Mouse (Mus musculus) heart, adult 2 months (tissue): Measurements from ENCODE around the gene Hmga2. TPM values are rescaled to one million over a fixed set of nuclear protein-coding genes. Genes with fewer than 3 reads are reported as not detected.
"Not testable (repeated sequence)": the region's sequence is repeated elsewhere in the genome, so short reads cannot be mapped to it uniquely, and the experiment has no call there.

ENCODE experiments used
- DNase-seq, 2 experiments: peaks; one replicate each; pipeline ENCODE4 v3.0.0; 2021
- H3K27ac ChIP-seq: fragments of 200-600 bp; 2 replicates; pipeline ENCODE4 v1.8.1; 2022
- H3K27me3 ChIP-seq: fragments of 200-500 bp; 2 replicates; pipeline ENCODE4 v1.6.1; 2012; ENCODE audit warnings: mild to moderate bottlenecking, low read length, inconsistent platforms, mixed read lengths; ENCODE audit not compliant: control insufficient read depth, insufficient read depth
- H3K36me3 ChIP-seq: fragments of 200-500 bp; 2 replicates; pipeline ENCODE4 v1.6.1; 2012; ENCODE audit warnings: low read length, inconsistent platforms; ENCODE audit not compliant: control insufficient read depth, insufficient read depth
- H3K4me1 ChIP-seq: fragments of 200-500 bp; 2 replicates; pipeline ENCODE4 v1.6.1; 2011; ENCODE audit warnings: low read length; ENCODE audit not compliant: control insufficient read depth, insufficient read depth
- H3K4me3 ChIP-seq: fragments of 200-600 bp; 2 replicates; pipeline ENCODE4 v1.8.1; 2022
- H3K79me2 ChIP-seq: fragments of 200-500 bp; replicated peaks from 2 replicates; pipeline ENCODE4 v1.6.1; 2012; ENCODE audit warnings: mild to moderate bottlenecking, inconsistent platforms, low read length, moderate library complexity, mixed read lengths; ENCODE audit not compliant: control insufficient read depth, insufficient read depth
- H3K9ac ChIP-seq: fragments of 200-500 bp; 2 replicates; pipeline ENCODE4 v1.6.1; 2012; ENCODE audit warnings: low read depth, mild to moderate bottlenecking, control low read depth, inconsistent platforms, low read length, mixed read lengths
- CTCF ChIP-seq: fragments of 200-600 bp; IDR thresholded peaks from 2 replicates; pipeline ENCODE4 v1.8.1; 2022; ENCODE audit warnings: antibody characterized with exemption, mild to moderate bottlenecking, moderate library complexity
- EP300 ChIP-seq: fragments of 200-500 bp; IDR thresholded peaks from 2 replicates; pipeline ENCODE4 v1.6.1; 2011; ENCODE audit warnings: low read depth, low read length, control low read depth; ENCODE audit not compliant: insufficient read depth
- POLR2A ChIP-seq: fragments of 200-500 bp; IDR thresholded peaks from 2 replicates; pipeline ENCODE4 v1.6.1; 2011; ENCODE audit warnings: mild to moderate bottlenecking, low read depth, low read length, control low read depth; ENCODE audit not compliant: insufficient read depth
- WGBS: fragments of 180-500 bp; shearing (Covaris S2); methylation state at CpG from one replicate; pipeline ENCODE4 v1.1.7; 2018; 5-methylcytosine and 5-hydroxymethylcytosine counted together
- intact Hi-C: fragments of 180-260 bp; cut with DNase I; formaldehyde crosslinking; loops from one replicate; pipeline ENCODE4 v1.15.1; 2025
- polyA plus RNA-seq: library from polyadenylated mRNA; depleted of rRNA; stranded (reverse); fragments of >200 nt; gene quantifications from 2 replicates; pipeline ENCODE4 v1.2.3, GENCODE M21; 2012
- total RNA-seq, 2 experiments: library from RNA; stranded (reverse); gene quantifications; 2 replicates each; pipeline ENCODE4 v1.2.3; 2021

Hmga2 gene
- total and polyA plus RNA-seq, 3 experiments, result not detected

DNA sequence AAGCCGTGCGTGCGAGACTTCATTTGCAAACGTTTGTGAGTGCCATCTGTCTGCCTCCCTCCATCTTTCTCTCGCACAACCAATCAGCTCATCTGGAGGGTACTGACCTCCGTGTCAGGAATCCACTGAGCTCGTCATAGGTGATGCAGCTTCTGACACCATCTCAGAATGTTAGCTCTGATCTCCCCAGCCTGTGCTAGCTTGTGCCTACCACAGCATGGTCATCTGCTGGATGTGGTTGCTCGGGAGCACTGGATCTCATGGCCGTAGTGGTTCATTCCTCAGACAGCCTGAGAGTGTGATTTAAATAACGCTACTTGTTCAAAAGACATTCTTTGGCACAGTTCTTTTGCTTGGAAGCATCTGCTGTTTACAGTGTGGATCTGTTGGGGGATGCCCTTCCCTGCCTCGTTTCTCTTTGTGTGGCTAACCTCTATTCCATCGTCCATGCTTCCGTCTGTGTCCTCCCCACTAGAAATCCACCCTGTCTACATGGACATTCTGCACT lies 121.7 kb downstream of the Hmga2 start:
- Histone ChIP-seq H3K4me1 (no peaks in the 10 kb centered on the region), H3K4me3 (no peak overlapping the region), H3K27ac (no peak overlapping the region), H3K36me3 (no peaks in the 10 kb centered on the region), H3K79me2 (no peaks in the 10 kb centered on the region), H3K27me3 (no peaks in the 10 kb centered on the region), H3K9ac (no peak overlapping the region)
- 64% methylated on average over 13 of the region's 13 CpGs for WGBS
- DNase-seq, result no peak
- intact Hi-C loops, result loop anchor here (5.0 kb wide), 1 partner anchor 607 kb away; no protein-coding TSS in a partner anchor
- no peak for TF ChIP-seq CTCF
- TF ChIP-seq POLR2A, result no peak
- TF ChIP-seq EP300, result no peak

DNA sequence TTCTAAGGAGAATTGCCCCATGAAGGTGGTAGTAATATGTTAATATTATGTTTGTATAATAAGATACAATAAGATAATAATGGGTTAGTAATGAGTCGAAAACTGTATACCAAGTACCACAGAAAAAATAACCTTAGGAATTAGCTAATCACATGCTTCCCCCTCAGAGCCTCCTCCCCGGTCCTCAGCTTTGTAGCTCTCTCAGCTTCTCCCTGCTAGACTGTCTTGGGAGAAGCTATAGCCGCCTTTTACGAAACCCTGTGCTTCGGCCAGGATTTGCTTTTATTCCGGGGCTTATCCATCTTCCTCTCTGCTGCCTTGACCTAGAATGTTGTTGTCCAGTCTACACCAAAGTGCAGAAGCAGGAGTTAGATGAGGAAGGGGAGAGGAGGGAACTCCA lies 130.9 kb downstream of the Hmga2 start:
- Histone ChIP-seq H3K36me3 (no peaks in the 10 kb centered on the region), H3K4me3 (no peak overlapping the region), H3K79me2 (no peaks in the 10 kb centered on the region), H3K9ac (no peak overlapping the region), H3K27me3 (no peaks in the 10 kb centered on the region), H3K27ac (no peak overlapping the region), H3K4me1 (no peaks in the 10 kb centered on the region)
- TF ChIP-seq EP300, result no peak
- no peak for TF ChIP-seq POLR2A
- no peak for TF ChIP-seq CTCF
- DNase-seq, result no peak
- WGBS, result 90% methylated on average over 6 of the region's 6 CpGs
- intact Hi-C loops, result no loop called here

DNA sequence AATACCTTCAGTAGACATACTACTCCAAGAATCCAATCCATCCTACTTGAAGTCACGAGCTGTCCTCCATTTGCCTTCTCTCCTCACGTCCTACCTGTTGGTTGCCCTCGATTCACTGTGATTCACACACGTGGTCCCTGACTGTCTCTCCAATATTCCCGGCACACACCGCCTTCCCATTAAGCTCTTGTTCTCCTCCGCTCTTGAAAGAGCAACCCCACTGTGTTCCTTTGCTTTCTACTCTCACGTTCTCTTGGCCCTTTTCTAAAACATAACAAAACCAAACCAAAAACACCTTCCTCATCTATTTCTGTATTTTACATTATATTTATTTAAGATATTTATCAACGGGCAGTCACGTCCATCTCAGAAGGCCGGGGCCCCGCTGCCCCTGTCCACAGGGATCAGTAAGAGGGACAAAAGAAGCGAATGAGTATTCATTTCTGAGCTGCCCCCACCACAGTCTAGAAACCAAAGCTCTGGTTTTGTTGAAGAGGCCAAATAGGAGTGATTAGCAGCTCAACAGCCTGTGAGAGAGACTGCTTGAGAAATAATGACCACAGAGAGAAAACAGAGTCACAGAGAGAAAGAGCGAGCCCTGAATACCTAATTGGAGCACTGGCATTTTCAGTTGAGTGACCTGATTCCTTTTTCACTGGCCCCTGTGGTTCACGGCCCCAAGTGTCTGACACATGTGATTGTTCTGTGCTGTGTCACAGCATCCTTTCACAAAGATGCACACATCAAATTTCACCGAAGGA lies 131.5 kb downstream of the Hmga2 start:
- 88% methylated on average over 16 of the region's 16 CpGs for WGBS
- intact Hi-C loops, result no loop called here
- Histone ChIP-seq H3K27me3 (no peaks in the 10 kb centered on the region), H3K9ac (no peak overlapping the region), H3K36me3 (no peaks in the 10 kb centered on the region), H3K27ac (no peak overlapping the region), H3K79me2 (no peaks in the 10 kb centered on the region), H3K4me3 (no peak overlapping the region), H3K4me1 (no peaks in the 10 kb centered on the region)
- TF ChIP-seq EP300 (no peak), POLR2A (no peak), CTCF (no peak)
- no peak for DNase-seq

DNA sequence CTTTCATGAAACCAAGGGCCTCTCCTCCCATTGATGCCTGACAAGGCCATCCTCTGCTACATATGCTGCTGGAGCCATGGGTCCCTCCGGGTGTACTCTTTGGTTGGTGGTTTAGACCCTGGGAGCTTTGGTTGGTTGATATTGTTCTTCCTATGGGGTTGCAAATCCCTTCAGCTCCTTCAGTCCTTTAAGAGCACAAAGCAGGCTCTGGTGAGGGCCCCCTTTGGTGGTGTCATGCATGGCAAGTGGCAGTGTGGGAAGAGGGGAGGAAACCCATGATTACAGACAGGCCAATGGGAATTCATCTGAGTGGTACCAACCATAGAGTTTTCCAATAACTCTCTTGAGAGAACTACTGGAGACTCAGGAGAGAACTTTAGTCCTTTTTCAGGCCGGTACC lies 136.4 kb downstream of the Hmga2 start:
- H3K9ac ChIP-seq, H3K27ac ChIP-seq, DNase-seq, H3K4me1 ChIP-seq, intact Hi-C loops, H3K79me2 ChIP-seq, H3K4me3 ChIP-seq, H3K36me3 ChIP-seq, H3K27me3 ChIP-seq: not testable (repeated sequence)
- 87% methylated on average over 2 of the region's 2 CpGs for WGBS

DNA sequence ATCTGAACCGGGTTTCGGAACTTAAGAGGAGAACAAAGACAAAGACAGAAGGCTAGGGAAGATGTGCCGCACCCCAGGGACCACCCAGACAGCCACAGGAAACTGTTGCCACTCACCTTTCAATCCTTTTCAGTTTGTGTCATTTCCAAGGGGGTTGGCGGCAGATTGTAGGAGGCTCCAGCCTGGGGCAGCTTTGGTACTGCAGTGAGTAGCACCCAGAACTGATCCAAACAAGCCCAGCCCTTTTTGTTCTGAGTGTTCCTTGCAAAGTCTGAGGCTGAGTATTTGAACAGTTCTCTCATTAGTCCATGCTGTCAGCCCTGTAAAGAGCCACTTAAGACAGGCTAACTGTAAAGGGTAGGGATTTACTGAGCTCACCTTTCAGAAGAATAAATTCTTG lies 136.9 kb downstream of the Hmga2 start:
- H3K27ac ChIP-seq, result no peak overlapping the region
- intact Hi-C loops, result no loop called here
- no peak overlapping the region for H3K9ac ChIP-seq
- no peak overlapping the region for H3K4me3 ChIP-seq
- H3K4me1 ChIP-seq, result no peaks in the 10 kb centered on the region
- H3K36me3 ChIP-seq, result no peaks in the 10 kb centered on the region
- no peak for DNase-seq
- 81% methylated on average over 4 of the region's 4 CpGs for WGBS
- H3K79me2 ChIP-seq, result no peaks in the 10 kb centered on the region
- TF ChIP-seq EP300 (no peak), CTCF (no peak), POLR2A (no peak)
- H3K27me3 ChIP-seq, result no peaks in the 10 kb centered on the region

DNA sequence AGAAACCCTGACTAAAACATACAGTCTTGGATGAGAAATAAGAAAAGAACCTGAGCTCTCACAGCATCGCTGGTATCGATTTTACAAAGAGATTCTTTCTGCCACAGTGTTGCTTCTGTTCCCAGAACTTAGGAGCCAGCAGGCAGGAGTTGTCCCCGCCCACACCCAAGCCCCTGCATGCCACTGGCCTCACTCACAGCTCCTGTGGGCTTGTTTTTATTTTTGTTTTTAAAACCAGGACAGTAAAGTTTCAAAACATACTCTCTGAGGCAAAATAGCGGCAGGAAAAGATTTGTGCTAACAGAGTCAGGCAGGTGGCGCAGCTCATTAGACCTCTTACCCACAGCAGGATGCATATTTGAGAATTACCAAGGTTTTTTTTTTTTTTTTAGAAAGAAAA lies 137.4 kb downstream of the Hmga2 start:
- WGBS, result 83% methylated on average over 5 of the region's 5 CpGs
- no peaks in the 10 kb centered on the region for H3K36me3 ChIP-seq
- no peak overlapping the region for H3K27ac ChIP-seq
- no peaks in the 10 kb centered on the region for H3K27me3 ChIP-seq
- DNase-seq, result no peak
- intact Hi-C loops, result no loop called here
- H3K4me3 ChIP-seq, result no peak overlapping the region
- no peak overlapping the region for H3K9ac ChIP-seq
- TF ChIP-seq POLR2A (no peak), CTCF (no peak), EP300 (no peak)
- H3K4me1 ChIP-seq, result no peaks in the 10 kb centered on the region
- no peaks in the 10 kb centered on the region for H3K79me2 ChIP-seq

DNA sequence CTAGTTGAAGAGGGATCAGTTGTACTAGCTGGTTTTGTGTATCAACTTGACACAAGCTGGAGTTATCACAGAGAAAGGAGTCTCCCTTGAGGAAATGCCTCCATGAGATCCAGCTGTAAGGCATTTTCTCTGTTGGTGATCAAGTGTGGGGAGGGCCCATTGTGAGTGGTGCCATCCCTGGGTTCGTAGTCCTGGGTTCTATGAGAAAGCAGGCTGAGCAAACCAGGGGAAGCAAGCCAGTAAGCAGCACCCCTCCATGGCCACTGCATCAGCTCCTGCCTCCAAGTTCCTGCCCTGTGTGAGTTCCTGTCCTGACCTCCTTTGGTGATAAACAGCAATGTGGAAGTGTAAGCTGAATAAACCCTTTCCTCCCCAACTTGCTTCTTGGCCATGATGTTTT lies 137.8 kb downstream of the Hmga2 start:
- H3K4me3 ChIP-seq, H3K27ac ChIP-seq, H3K27me3 ChIP-seq, DNase-seq, H3K4me1 ChIP-seq, H3K79me2 ChIP-seq, H3K9ac ChIP-seq, H3K36me3 ChIP-seq, intact Hi-C loops: not testable (repeated sequence)
- 96% methylated on average over 1 of the region's 1 CpGs for WGBS
